1 mouse cellular context compared by ENCODE assay signal in the genomic region with DNA sequence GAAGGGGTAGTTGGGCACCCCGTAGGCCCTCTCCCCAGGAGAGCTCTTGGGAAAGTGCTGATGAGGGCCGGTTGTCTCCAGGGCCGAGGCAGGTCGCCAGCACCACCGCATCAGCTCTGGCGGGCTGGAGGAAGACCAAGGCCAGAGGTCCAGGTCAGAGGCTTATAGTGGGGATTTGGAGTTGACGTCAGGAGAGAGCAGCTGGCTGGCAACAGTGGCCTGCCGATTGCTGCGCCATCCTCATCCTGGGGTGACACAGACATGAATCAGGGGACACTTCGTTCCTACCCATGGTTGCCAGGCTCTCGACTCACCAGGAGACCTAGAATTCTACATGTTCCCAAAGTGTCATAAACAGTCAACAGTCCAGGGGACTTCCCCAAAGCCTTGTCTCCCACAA.
TF ChIP-seq lines count a peak whose summit lies in the region.

No protein-coding gene starts in this region.

TF ChIP-seq in myocyte, 11 proteins besides CTCF, POLR2A, EP300 and RAD21 (continued from another document):
- TF ChIP-seq MYOD1 (IDR thresholded peaks at IDR 0.05; ENCODE audit: control insufficient read depth in 1 of 3, insufficient read length in 2 of 3, low read depth in 2 of 3), result peak in 2 of 3 experiments; percentile 29 to 71
